Mouse (Mus musculus) embryonic facial prominence, embryonic 11.5 days (tissue): ENCODE results near the gene Popdc2. TPM values are rescaled to one million over a fixed set of nuclear protein-coding genes. Genes with fewer than 3 reads are reported as not detected.

ENCODE experiments used
- ATAC-seq: fragments of 200-750 bp; cut with Nextera tagmentation; replicated peaks from 2 replicates; pipeline ENCODE4 v1.8.0; 2017; ENCODE audit warnings: low read depth; ENCODE audit not compliant: insufficient number of reproducible peaks, low FRiP score, low TSS enrichment
- DNase-seq: peaks from one replicate; pipeline ENCODE4 v3.0.0-alpha.2; 2015; ENCODE audit warnings: low spot score
- H3K27ac ChIP-seq: fragments of 300-500 bp; sonication (generic); replicated peaks from 2 replicates; pipeline ENCODE4 v1.5.1; 2014; ENCODE audit warnings: mild to moderate bottlenecking, low read depth, low read length, control low read depth
- H3K27me3 ChIP-seq: fragments of 300-500 bp; sonication (generic); 2 replicates; pipeline ENCODE4 v1.6.1; 2014; ENCODE audit warnings: mild to moderate bottlenecking, low read length, moderate library complexity, mixed read lengths; ENCODE audit not compliant: control insufficient read depth, insufficient read depth
- H3K36me3 ChIP-seq: fragments of 300-500 bp; sonication (generic); replicated peaks from 2 replicates; pipeline ENCODE4 v1.6.1; 2014; ENCODE audit warnings: low read depth, mild to moderate bottlenecking, low read length, moderate library complexity, mixed read lengths; ENCODE audit not compliant: control insufficient read depth, insufficient read depth
- H3K4me1 ChIP-seq: fragments of 300-500 bp; sonication (generic); 2 replicates; pipeline ENCODE4 v1.6.1; 2014; ENCODE audit warnings: low read length, mixed read lengths; ENCODE audit not compliant: control insufficient read depth, insufficient read depth
- H3K4me2 ChIP-seq: fragments of 300-500 bp; sonication (generic); 2 replicates; pipeline ENCODE4 v1.6.1; 2014; ENCODE audit warnings: low read depth, mild to moderate bottlenecking, control low read depth, low read length, moderate library complexity
- H3K4me3 ChIP-seq: fragments of 300-500 bp; sonication (generic); 2 replicates; pipeline ENCODE4 v1.5.1; 2014; ENCODE audit warnings: low read depth, low read length, control low read depth
- H3K9ac ChIP-seq: fragments of 300-500 bp; sonication (generic); replicated peaks from 2 replicates; pipeline ENCODE4 v1.6.1; 2014; ENCODE audit warnings: mild to moderate bottlenecking, control low read depth, low read length
- H3K9me3 ChIP-seq: fragments of 300-500 bp; sonication (generic); replicated peaks from 2 replicates; pipeline ENCODE4 v1.6.1; 2016; ENCODE audit warnings: mild to moderate bottlenecking, low read length, inconsistent platforms, mixed read lengths; ENCODE audit not compliant: control insufficient read depth
- WGBS: fragments of 180-500 bp; shearing (Covaris S2); extraction: QIAGEN DNeasy Blood & Tissue Kit; methylation state at CpG from one replicate; pipeline ENCODE4 v1.1.7; 2014; 5-methylcytosine and 5-hydroxymethylcytosine counted together
- polyA plus RNA-seq: library from polyadenylated mRNA; unstranded; fragments of >200 nt; fragmentation: Nextera tagmentation; extraction: Ambion mirVana; gene quantifications from 2 replicates; pipeline ENCODE4 v1.2.1, GENCODE M21; 2014

Popdc2 gene
- 1.4 and 1.5 TPM in 2 replicates for polyA plus RNA-seq

DNA sequence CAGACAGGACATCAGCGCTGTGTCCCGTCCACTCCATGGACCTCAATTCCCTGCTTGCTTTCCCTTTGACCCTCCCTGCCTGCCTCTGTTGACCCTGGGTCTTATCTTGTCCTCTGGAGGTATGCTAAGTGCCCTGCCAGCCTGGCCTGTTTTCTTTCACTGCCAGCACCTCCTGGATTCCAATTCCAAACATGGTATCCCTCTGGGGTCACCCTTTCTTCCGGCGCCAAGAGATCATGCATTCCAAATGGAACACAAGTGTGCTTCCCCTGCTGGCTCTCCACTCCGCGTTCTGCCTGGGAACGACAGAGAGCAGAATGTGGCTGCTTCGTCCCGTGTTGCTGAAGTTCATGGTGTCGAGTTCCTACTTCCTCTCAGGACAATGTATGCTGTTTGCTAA lies at the start of gene Popdc2:
Popdc2 (plus strand) TSS at position 277 of the 400 bp plus-strand sequence.
- no peaks in the 10 kb centered on the region for H3K9me3 ChIP-seq
- ATAC-seq (no peak), DNase-seq (peak; percentile 7)
- H3K36me3 ChIP-seq, result no peaks in the 10 kb centered on the region
- no peak within 1 kb of the TSS; the same call in 1 of the 2 replicates for H3K4me2 ChIP-seq
- no peaks in the 10 kb centered on the region; the same call in 1 of the 2 replicates for H3K4me1 ChIP-seq
- no peak within 1 kb of the TSS for H3K4me3 ChIP-seq
- no peak within 1 kb of the TSS for H3K9ac ChIP-seq
- H3K27ac ChIP-seq, result no peak within 1 kb of the TSS
- WGBS, result 37% methylated on average over 10 of the region's 10 CpGs
- H3K27me3 ChIP-seq, result no peaks in the 10 kb centered on the region

DNA sequence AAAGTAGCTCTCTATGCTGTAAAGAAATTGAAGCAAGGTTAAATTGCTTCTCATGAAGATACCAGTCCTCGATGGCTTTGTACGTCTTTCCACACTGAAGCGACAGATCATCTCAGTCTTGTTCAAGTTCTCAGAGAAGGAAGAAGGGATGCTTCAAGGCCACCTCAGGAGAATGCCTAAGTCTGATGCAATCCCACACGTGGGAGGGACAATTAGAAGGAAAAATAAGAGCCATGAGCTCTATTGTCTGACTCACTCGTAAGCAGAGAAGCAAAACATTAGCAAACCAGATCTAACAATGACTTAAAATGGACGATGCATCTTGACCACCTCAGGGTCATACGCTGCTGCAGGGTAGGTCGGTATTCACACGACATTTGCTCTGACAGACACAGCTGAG lies 43.5 kb upstream of the Popdc2 start:
- H3K27ac ChIP-seq, result no peak overlapping the region
- no peaks in the 10 kb centered on the region for H3K27me3 ChIP-seq
- no peaks in the 10 kb centered on the region for H3K4me1 ChIP-seq
- H3K36me3 ChIP-seq, result no peaks in the 10 kb centered on the region
- H3K9ac ChIP-seq, result no peak overlapping the region
- no peak for DNase-seq
- ATAC-seq, result no peak
- no peak overlapping the region for H3K4me3 ChIP-seq
- H3K4me2 ChIP-seq, result no peak overlapping the region
- H3K9me3 ChIP-seq, result no peaks in the 10 kb centered on the region
- WGBS, result 74% methylated on average over 9 of the region's 9 CpGs

DNA sequence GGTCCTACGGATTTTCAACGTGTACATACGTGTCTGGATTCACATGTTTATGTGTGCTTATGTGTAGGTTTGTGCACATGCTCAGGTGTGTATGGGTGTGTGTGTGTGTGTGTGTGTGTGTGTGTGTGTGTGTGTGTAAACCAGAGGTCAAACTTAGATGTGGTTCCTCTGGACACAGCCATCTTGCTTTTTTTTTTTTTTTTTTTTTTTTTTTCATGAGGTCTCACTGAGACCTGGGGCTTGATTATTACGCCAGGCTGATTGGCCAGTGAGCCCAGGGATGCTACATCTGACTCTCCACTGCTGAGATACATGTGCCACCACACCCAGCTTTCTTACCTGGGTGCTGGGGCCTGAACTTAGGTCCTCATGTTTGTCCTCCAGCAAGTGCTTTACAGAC lies 42.9 kb upstream of the Popdc2 start:
- Histone ChIP-seq H3K4me3 (no peak overlapping the region), H3K36me3 (no peaks in the 10 kb centered on the region), H3K27ac (no peak overlapping the region), H3K4me1 (no peaks in the 10 kb centered on the region), H3K9ac (no peak overlapping the region), H3K4me2 (no peak overlapping the region), H3K27me3 (no peaks in the 10 kb centered on the region), H3K9me3 (no peaks in the 10 kb centered on the region)
- WGBS, result 87% methylated on average over 4 of the region's 4 CpGs
- ATAC-seq, result no peak
- no peak for DNase-seq

GRCm38 (mm10) chr16:38321452-38321935 lies 40.5 kb upstream of the Popdc2 start:
- Histone ChIP-seq H3K4me1 (no peaks in the 10 kb centered on the region), H3K9ac (0 out of 2 replicates have a peak overlapping the region, but pooled peaks have one; percentile 33), H3K36me3 (no peaks in the 10 kb centered on the region), H3K4me2 (0 out of 2 replicates have a peak overlapping the region, but pooled peaks have one; percentile 15), H3K27me3 (no peaks in the 10 kb centered on the region), H3K27ac (no peak overlapping the region), H3K4me3 (no peak overlapping the region; the same call in 1 of the 2 replicates), H3K9me3 (no peaks in the 10 kb centered on the region)
- DNase-seq, result peak; percentile 75
- no peak for ATAC-seq
- WGBS, result 25% methylated on average over 17 of the region's 17 CpGs

DNA sequence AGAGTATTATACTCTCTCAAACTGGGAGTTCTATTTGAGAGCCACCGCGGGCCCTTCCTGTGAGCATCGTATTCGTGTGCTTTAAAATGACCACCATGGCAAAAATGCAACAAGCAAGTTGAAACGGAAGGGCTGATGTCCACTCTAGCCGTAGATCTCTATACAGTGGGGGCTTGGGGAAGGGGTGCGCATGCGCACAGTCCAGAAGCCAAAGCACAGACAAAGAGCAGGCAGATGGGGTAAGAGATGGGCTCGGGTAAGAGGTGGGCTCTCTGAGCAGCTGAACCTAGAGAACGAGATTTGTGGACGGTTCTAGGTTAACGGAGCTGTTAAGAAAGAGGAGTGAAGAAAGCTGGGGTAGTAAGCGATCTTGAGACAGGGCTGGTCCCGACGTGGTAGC lies 37.7 kb upstream of the Popdc2 start:
- Histone ChIP-seq H3K27me3 (no peaks in the 10 kb centered on the region), H3K4me1 (no peaks in the 10 kb centered on the region), H3K9me3 (no peaks in the 10 kb centered on the region), H3K4me3 (no peak overlapping the region), H3K9ac (no peak overlapping the region), H3K27ac (no peak overlapping the region), H3K4me2 (no peak overlapping the region), H3K36me3 (no peaks in the 10 kb centered on the region)
- DNase-seq (no peak), ATAC-seq (no peak)
- 88% methylated on average over 15 of the region's 15 CpGs for WGBS

DNA sequence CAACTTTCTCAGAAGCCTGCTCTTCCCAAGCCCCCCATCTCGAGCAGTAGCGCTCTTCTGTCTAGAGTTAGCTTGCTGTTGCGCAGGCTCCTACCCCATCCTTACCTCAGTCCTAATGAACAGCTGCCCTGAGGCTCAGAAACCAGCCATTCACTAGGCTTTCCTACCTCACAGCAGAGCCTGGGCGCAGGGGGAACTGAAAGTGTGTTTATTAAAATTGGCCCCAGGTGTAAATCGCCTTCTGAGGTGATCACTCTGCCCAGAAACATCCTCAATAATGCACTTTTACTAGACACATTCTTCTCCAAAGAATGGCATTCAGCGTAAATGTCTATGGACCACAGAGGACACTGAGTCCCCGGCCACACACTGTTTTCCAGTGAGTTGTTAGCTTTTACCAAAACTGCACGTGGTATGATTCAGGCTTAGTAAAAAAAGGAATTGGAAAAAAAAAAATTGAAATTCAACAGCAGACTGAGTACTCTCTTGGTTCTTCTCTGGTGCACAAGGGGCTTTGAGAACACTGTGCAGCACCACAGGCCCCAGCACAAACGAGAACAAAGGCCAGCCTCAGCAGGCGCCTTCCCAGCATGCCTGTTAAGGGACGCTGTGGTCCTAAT lies 35.1 kb upstream of the Popdc2 start:
- no peak overlapping the region for H3K4me3 ChIP-seq
- H3K4me2 ChIP-seq, result no peak overlapping the region
- H3K27ac ChIP-seq, result no peak overlapping the region
- ATAC-seq (no peak), DNase-seq (no peak)
- no peaks in the 10 kb centered on the region for H3K27me3 ChIP-seq
- H3K36me3 ChIP-seq, result no peaks in the 10 kb centered on the region
- H3K9me3 ChIP-seq, result no peaks in the 10 kb centered on the region
- 84% methylated on average over 11 of the region's 11 CpGs for WGBS
- H3K9ac ChIP-seq, result no peak overlapping the region
- no peaks in the 10 kb centered on the region for H3K4me1 ChIP-seq

DNA sequence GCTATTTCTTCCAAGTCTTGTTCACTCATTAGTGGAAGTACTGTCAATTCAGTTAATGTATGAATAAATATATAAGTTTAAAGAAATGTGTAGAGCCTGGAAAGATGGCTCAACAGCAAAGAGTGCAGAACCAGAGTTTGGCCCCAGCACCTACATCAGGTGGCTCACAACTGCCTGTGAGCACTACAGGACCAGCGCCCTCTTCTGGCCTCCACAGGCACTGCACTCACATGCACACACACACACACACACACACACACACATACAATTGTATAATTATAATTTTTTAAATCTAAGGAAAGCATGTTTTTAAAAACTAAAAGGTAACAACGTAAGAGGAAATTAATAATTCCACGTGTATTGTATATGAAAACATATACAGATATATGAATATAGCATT lies 32.7 kb upstream of the Popdc2 start:
- Histone ChIP-seq H3K36me3 (no peaks in the 10 kb centered on the region), H3K9ac (no peak overlapping the region), H3K27me3 (no peaks in the 10 kb centered on the region), H3K4me1 (no peaks in the 10 kb centered on the region), H3K4me3 (no peak overlapping the region), H3K27ac (no peak overlapping the region), H3K9me3 (no peaks in the 10 kb centered on the region), H3K4me2 (no peak overlapping the region)
- WGBS, result 84% methylated on average over 3 of the region's 3 CpGs
- DNase-seq, result no peak
- ATAC-seq, result no peak

DNA sequence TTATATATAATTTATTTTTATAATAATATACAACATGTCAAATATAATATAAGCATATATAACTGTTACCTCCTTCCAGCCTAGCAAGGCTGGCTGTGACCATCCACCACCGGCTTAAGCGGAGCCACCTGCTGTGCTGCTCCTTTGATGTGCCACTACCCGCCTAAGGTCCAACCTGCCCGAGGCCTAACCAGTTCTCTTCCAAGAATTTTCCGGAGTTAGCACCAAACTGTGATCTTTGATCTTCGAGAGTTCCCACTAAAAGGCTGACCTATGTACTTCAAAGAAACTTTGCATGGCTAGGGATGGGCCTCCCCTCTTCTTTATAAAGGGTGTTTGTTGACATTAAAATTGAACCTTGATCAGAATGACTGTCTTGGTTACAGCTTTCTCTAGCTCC lies 27.6 kb upstream of the Popdc2 start:
- Histone ChIP-seq H3K36me3 (no peaks in the 10 kb centered on the region), H3K9ac (no peak overlapping the region), H3K4me2 (no peak overlapping the region), H3K9me3 (no peaks in the 10 kb centered on the region), H3K4me1 (no peaks in the 10 kb centered on the region), H3K27ac (no peak overlapping the region), H3K27me3 (no peaks in the 10 kb centered on the region), H3K4me3 (no peak overlapping the region)
- no peak for DNase-seq
- 39% methylated on average over 6 of the region's 6 CpGs for WGBS
- no peak for ATAC-seq
